Mouse (Mus musculus) neural tube, embryonic 14.5 days (tissue): ENCODE results near the gene Zfand2b. TPM values are rescaled to one million over a fixed set of nuclear protein-coding genes. Genes with fewer than 3 reads are reported as not detected.

Experiments used
- ATAC-seq: fragments of 200-750 bp; cut with Nextera tagmentation; 2 replicates; pipeline ENCODE4 v1.8.0; 2017; ENCODE audit warnings: low read depth, mild to moderate bottlenecking, moderate TSS enrichment, moderate library complexity
- H3K27ac ChIP-seq: fragments of 300-500 bp; sonication (generic); 2 replicates; pipeline ENCODE4 v1.5.1; 2014; ENCODE audit warnings: low read depth, mild to moderate bottlenecking, control low read depth, low read length, moderate library complexity, mixed read lengths
- H3K27me3 ChIP-seq: fragments of 300-500 bp; sonication (generic); 2 replicates; pipeline ENCODE4 v1.6.1; 2014; ENCODE audit warnings: low read length; ENCODE audit not compliant: control insufficient read depth, insufficient read depth
- H3K36me3 ChIP-seq: fragments of 300-500 bp; sonication (generic); 2 replicates; pipeline ENCODE4 v1.6.1; 2014; ENCODE audit warnings: low read length, mixed read lengths; ENCODE audit not compliant: control insufficient read depth, insufficient read depth
- H3K4me1 ChIP-seq: fragments of 300-500 bp; sonication (generic); 2 replicates; pipeline ENCODE4 v1.6.1; 2014; ENCODE audit warnings: low read length; ENCODE audit not compliant: control insufficient read depth, insufficient read depth
- H3K4me2 ChIP-seq: fragments of 300-500 bp; sonication (generic); 2 replicates; pipeline ENCODE4 v1.6.1; 2014; ENCODE audit warnings: mild to moderate bottlenecking, low read depth, low read length, control low read depth
- H3K4me3 ChIP-seq: fragments of 300-500 bp; sonication (generic); 2 replicates; pipeline ENCODE4 v1.5.1; 2014; ENCODE audit warnings: low read depth, low read length, control low read depth, mixed read lengths
- H3K9ac ChIP-seq: fragments of 300-500 bp; sonication (generic); replicated peaks from 2 replicates; pipeline ENCODE4 v1.6.1; 2014; ENCODE audit warnings: low read depth, mild to moderate bottlenecking, control low read depth, low read length, mixed read lengths
- H3K9me3 ChIP-seq: fragments of 300-500 bp; sonication (generic); 2 replicates; pipeline ENCODE4 v1.6.1; 2016; ENCODE audit warnings: low read length; ENCODE audit not compliant: control insufficient read depth
- WGBS: fragments of 180-500 bp; shearing (Covaris S2); extraction: QIAGEN DNeasy Blood & Tissue Kit; methylation state at CpG from one replicate; pipeline ENCODE4 v1.1.7; 2014; 5-methylcytosine and 5-hydroxymethylcytosine counted together
- polyA plus RNA-seq: library from polyadenylated mRNA; unstranded; fragments of >200 nt; fragmentation: Nextera tagmentation; extraction: Ambion mirVana; gene quantifications from 2 replicates; pipeline ENCODE4 v1.2.1, GENCODE M21; 2014

Gene Zfand2b
- polyA plus RNA-seq = 33.1 and 36.5 TPM in 2 replicates

DNA sequence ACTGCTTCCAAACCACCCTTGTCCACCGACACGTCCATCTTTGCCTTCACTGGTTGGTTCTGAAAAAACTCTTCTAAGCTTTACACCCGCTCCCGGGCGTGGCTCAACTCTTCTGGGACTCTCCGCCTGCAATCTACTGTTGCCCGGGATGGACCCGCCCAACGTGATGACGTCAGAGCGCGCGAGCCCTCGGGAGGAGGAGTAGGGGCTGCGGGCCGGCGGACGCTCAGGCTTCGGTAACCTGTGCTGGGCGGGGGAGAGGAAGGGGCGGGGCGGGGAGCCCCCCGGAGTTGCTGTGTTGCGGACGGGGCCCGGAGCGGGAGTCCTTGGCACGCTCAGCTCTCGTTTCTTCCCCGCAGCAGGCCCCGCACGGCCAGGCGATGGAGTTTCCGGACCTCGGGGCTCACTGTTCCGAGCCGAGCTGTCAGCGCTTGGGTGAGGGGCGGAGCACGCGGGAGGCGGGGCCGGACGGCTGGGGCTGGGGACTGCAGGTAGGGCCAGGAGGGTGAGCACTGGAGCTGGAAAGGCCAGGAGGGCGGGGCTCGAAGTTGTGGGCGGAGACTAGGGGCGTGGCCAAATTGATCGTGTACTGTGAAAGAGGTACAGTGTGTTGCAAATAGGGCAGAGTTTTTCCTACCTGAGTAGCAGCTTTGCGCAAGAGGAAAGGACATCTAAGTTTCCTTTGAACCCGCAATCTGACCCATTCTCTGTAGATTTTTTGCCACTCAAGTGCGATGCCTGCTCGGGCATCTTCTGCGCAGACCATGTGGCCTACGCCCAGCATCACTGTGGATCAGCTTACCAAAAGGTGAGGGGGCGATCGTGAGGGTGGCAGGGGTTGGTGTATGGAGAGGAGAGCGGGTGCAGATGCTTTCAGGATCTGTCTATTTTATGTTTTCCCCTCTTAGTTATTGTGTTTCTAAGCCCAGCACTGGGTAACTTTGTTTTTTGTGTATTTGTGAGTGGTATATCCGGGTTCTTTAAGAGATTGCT, at the start of gene Zfand2b:
Zfand2b (plus strand) TSS at position 175 of the 993 bp plus-strand sequence.
- Histone ChIP-seq H3K4me3 (peak within 1 kb of the TSS; percentile 67), H3K4me2 (peak within 1 kb of the TSS; percentile 59), H3K4me1 (peaks cover 6% of the 10 kb centered on the region; the same call in 1 of the 2 replicates), H3K36me3 (peaks cover 20% of the 10 kb centered on the region), H3K27me3 (no peaks in the 10 kb centered on the region), H3K27ac (peak within 1 kb of the TSS; percentile 81), H3K9me3 (no peaks in the 10 kb centered on the region), H3K9ac (peak within 1 kb of the TSS; percentile 58)
- WGBS = 1% methylated on average over 57 of the region's 59 CpGs
- ATAC-seq = peak; percentile 97

DNA sequence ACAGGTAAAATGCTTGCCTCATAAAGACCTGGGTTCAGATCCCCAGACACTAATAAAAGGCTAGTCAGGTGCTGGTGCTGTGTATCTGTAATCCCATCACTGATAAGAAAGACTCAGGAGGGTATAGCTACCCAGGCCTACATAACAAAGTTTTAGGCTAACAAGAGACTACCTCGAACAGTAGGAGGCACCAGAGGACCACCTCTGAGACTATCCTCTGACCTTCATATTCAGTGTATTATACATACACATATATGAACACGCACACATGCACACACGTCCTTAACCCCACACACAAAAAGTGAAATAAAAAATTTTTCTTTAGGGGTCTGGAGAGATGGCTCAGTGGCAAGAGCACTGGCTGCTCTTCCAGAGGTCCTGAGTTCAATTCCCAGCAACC, 46.2 kb upstream of the Zfand2b start:
- Histone ChIP-seq H3K4me3 (no peak overlapping the region), H3K4me1 (no peaks in the 10 kb centered on the region), H3K9ac (no peak overlapping the region), H3K27me3 (no peaks in the 10 kb centered on the region), H3K9me3 (no peaks in the 10 kb centered on the region), H3K27ac (no peak overlapping the region), H3K4me2 (no peak overlapping the region), H3K36me3 (no peaks in the 10 kb centered on the region)
- WGBS = 82% methylated on average over 3 of the region's 3 CpGs
- no peak for ATAC-seq

DNA sequence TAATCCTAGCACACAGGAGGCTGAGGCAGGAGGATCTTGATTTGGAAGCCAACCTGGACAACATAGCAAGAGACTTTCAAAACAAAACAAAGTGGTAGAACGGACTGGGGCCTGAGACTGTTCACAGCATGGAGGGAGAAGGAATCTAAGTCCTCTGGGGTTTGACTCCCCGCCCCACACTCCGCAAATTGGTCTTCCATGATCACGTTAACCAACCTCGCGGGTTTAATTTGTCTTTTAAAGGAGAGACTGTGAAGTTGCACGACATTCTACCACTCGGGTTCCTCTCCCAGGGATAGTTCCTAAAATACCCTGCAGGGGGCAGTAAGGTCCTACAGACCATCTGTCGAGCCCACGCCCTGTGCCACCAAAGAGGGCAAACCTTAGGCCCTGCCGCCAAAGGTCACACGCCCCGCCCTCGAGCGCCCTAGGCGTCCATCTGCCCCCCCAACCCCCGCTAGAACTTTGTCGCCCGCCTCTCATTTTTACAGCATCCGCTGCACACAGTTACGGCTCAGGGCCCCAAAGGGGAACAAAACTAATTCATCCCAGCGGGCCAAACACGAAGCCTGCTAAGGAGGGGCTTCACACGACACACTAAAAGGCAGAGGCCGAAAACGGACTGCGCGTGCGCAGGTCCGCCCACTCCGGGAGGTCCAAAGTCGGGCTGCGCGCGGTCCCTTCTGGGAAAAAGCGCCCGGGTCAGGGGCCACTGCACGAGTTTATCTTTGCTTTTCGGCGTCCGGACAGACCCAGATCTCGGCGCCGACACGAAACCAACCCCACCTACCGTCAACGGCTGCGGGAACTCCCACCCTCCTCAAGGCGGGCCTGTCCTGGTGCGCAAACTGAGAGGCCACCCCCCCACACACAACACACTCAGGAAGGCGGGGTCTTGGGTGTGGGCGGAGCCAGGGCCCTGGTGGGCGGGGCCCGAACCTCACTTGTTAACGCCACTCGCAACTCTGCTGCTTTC, 43.8 kb upstream of the Zfand2b start, which contains the start of gene Nhej1:
Nhej1 (minus strand) TSS at position 855 of the 976 bp plus-strand sequence.
- Histone ChIP-seq H3K27ac (peak within 1 kb of the TSS; percentile 86), H3K9me3 (no peaks in the 10 kb centered on the region), H3K36me3 (no peaks in the 10 kb centered on the region), H3K9ac (peak within 1 kb of the TSS; percentile 55), H3K4me3 (peak within 1 kb of the TSS; percentile 55), H3K4me1 (no peaks in the 10 kb centered on the region), H3K4me2 (peak within 1 kb of the TSS; percentile 51), H3K27me3 (no peaks in the 10 kb centered on the region)
- 1% methylated on average over 56 of the region's 56 CpGs for WGBS
- peak; percentile 94 for ATAC-seq

DNA sequence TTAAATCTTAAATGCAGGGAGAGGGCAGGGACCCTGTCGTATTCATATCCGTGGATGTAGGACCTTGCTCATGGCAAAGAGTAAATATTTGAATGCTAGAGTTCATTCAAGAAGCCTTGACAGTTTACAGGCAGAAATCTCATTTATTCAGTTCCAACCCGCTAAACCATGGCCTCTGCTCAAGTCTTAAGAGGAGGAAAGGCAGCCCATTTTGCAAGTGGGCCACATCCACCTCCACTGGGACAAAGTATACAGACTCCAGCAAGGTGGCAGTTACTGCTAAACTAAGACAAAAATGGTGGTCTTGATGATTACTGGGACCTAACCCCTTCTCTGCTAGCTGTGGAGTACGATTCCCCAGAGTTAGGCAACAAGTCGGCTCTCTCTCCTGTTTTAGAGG, 43.0 kb upstream of the Zfand2b start:
- H3K4me2 ChIP-seq = peak overlapping the region; percentile 51
- H3K9ac ChIP-seq = 0 out of 2 replicates have a peak overlapping the region, but pooled peaks have one; percentile 55
- peak overlapping the region; percentile 55 for H3K4me3 ChIP-seq
- no peaks in the 10 kb centered on the region for H3K36me3 ChIP-seq
- H3K27ac ChIP-seq = peak overlapping the region; percentile 86
- no peaks in the 10 kb centered on the region for H3K9me3 ChIP-seq
- H3K27me3 ChIP-seq = no peaks in the 10 kb centered on the region
- H3K4me1 ChIP-seq = no peaks in the 10 kb centered on the region
- ATAC-seq = peak; percentile 10
- WGBS = 33% methylated on average over 5 of the region's 5 CpGs

DNA sequence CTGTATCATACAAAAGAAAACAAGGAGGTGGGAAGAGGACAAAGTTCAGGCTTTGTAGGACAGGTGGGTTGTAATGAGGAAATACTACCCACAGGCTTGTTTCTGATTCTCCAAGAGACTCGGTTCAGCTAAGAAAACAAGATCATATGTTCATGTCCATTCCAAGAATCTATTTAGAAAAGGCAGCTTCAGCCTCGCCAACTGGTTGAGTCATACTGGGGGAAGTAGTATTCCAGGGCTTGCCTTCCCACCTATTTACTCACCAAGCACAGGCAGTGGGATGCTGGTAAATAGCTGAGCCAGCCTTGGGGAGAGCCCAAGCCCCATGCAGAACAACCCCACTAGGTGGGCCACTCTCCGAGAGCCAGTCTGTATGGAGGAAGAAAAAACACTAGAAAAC, 39.8 kb upstream of the Zfand2b start:
- Histone ChIP-seq H3K4me3 (no peak overlapping the region), H3K4me2 (no peak overlapping the region), H3K4me1 (no peaks in the 10 kb centered on the region), H3K27me3 (no peaks in the 10 kb centered on the region), H3K36me3 (no peaks in the 10 kb centered on the region), H3K9me3 (no peaks in the 10 kb centered on the region), H3K27ac (no peak overlapping the region), H3K9ac (no peak overlapping the region)
- 80% methylated on average over 3 of the region's 3 CpGs for WGBS
- ATAC-seq = no peak

DNA sequence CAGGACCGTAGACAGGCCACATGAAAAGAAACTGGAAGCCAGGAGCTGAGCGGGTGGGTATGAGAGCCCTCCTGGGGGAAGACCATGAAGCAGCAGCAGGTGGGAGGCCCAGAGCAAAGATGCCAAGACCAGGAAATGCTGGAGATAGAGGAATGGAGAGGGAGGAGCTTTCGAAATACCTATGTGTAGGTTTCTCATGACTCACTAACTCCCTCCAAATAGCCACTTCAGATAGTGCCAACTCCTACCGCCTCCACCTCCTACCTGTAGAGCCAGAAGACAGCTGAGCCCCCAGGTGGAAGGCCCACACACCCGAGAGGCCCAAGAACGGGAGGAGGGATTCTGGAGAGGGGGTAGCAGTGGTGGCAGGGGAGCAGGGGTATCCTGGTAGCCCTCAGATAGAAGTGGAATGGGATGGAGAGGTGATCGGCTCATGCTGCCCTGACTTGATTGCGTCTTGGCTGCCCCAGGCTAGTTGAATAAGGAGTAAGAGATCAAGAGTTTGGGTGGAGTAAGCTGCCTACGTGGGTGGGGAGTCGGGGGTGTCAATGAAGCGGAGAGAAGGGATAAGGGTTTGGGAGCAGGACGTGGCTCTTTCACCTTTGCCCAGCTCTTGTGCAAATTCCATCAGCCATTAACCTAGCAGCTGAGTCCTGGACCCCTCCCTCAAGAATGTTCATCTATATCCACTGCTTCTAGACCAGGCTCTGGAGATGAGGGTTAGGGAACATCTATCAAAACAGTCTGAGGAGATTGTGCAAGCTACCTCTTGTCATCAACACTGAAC, 34.8 kb upstream of the Zfand2b start, which contains the start of gene Slc23a3:
Slc23a3 (minus strand) TSS at position 470 of the 787 bp plus-strand sequence.
- Histone ChIP-seq H3K27me3 (no peaks in the 10 kb centered on the region), H3K4me2 (no peak within 1 kb of the TSS), H3K9me3 (no peaks in the 10 kb centered on the region), H3K36me3 (peaks cover 14% of the 10 kb centered on the region), H3K27ac (no peak within 1 kb of the TSS), H3K4me1 (no peaks in the 10 kb centered on the region), H3K4me3 (no peak within 1 kb of the TSS), H3K9ac (no peak within 1 kb of the TSS)
- 77% methylated on average over 12 of the region's 12 CpGs for WGBS
- no peak for ATAC-seq

DNA sequence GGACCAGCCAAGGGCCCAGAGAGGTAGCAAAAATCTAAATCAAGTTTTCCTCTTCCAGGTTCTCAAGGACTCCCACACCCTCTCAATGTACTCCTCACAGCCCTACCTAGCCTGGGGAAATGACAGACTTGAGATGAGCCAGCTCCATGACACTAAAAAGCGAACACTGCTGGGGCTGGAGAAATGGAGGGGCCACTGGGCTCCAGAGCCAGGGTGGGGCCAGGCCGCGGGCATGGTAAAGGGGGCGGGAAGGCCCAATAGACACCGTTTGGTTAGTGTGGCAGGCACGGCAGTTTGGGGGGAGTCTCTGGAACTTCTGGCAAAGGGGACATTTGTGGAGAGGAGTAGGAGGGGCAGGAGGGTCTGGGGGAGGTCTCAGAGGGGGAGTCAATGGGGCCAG, 32.2 kb upstream of the Zfand2b start:
- WGBS = 95% methylated on average over 6 of the region's 6 CpGs
- ATAC-seq = no peak
- H3K4me2 ChIP-seq = no peak overlapping the region

DNA sequence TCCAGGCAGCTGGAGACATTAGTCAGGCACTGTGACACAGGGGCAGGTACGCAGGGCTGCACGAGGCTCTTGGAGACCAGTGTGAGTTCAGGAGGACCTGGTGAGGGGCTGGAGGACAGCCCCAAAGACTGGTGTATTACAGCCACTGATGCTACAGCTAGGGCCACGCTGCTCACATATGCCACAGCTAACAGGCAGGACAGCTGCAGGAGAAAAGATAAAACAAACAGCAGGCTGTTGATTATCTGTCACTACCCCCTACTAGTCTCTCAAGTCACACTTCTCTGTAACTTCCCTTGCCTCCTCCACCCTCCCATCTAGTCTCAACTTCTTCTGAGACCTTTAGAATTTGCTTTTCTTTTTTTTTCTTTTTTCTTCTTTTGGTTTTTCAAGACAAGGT, 31.7 kb upstream of the Zfand2b start:
- no peak for ATAC-seq
- Histone ChIP-seq H3K9ac (no peak overlapping the region), H3K27me3 (no peaks in the 10 kb centered on the region), H3K4me1 (peaks cover 10% of the 10 kb centered on the region), H3K36me3 (peaks cover 24% of the 10 kb centered on the region), H3K4me3 (no peak overlapping the region), H3K27ac (no peak overlapping the region), H3K9me3 (no peaks in the 10 kb centered on the region), H3K4me2 (no peak overlapping the region)
- 74% methylated on average over 3 of the region's 3 CpGs for WGBS

More for the DNA sequence above, 32.2 kb upstream of the Zfand2b start:
- no peak overlapping the region for H3K9ac ChIP-seq
- H3K4me1 ChIP-seq = peaks cover 10% of the 10 kb centered on the region
- H3K4me3 ChIP-seq = no peak overlapping the region
- no peak overlapping the region for H3K27ac ChIP-seq
- H3K9me3 ChIP-seq = no peaks in the 10 kb centered on the region
- no peaks in the 10 kb centered on the region for H3K27me3 ChIP-seq
- H3K36me3 ChIP-seq = peaks cover 24% of the 10 kb centered on the region
